Mouse (Mus musculus) fibroblast of lung, adult 2 months (primary cell): ENCODE measurements at regions not wholly inside any gene's neighbourhood (a gene's known extent, or its start where the extent isn't known, plus 50 kb on each side); places are given as distances from the start of the nearest gene placed in this dataset.

Experiments used
- DNase-seq: peaks from one replicate; pipeline ENCODE4 v3.0.0-alpha.2; 2011; ENCODE audit warnings: low read depth

- no peak for DNase-seq
Observed at GRCm38 (mm10) chr5:24237201-24237600, 72.4 kb downstream of the Nupl2 start.

GRCm38 (mm10) chr5:24239006-24239405, 74.2 kb downstream of the Nupl2 start:
- no peak for DNase-seq

- DNase-seq: no peak
Observed at GRCm38 (mm10) chr5:24244211-24244610, 79.4 kb downstream of the Nupl2 start.

- DNase-seq: no peak
Observed at GRCm38 (mm10) chr5:24255421-24255820, 90.7 kb downstream of the Nupl2 start.

DNA sequence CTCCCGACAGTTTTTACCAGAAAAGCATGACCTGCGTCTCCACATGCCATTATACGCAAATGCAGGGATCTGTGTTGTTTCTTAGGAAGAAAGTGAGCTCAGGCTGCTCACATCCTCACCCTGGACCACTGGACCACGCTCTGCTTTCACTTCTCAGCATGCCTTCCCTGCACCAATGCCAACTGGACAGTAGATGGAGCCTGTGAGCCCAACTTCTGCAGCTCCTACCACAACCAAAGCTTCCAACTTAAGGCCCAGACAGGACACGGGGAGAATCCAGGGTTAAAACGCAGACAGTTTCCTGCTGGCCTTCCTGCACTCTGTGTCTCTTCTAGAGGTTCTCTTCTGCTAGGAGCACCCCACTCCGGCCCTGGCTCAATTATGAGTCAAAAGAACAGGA, 90.3 kb downstream of the Kcnh2 start:
- DNase-seq: peak; percentile 61

DNA sequence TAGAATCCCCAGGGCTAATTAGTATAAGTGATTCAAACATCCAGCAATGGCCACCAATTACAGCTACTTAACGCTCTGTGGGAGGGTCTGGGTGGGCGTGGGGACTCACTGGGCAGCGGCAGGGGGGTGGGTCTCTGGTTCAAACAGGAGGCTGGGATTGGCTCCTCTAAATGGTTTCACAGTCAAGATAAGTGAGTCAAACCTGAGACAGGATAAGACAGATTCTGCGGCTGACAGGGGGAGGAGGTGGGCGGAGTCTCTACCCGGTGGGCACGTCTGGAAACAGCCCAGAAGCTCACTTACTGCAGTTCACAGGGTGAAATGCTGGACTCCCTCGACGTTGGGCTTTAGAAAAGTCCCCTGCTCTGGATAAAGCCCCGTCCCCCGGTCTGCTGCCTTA, 89.3 kb downstream of the Kcnh2 start:
- no peak for DNase-seq

- DNase-seq: no peak
Observed at GRCm38 (mm10) chr5:24264151-24264550, 87.3 kb downstream of the Kcnh2 start.

GRCm38 (mm10) chr5:24265431-24265830, 86.0 kb downstream of the Kcnh2 start:
- no peak for DNase-seq

- peak; percentile 90 for DNase-seq
Observed at GRCm38 (mm10) chr5:24266344-24267295, 84.8 kb downstream of the Kcnh2 start.
